Mouse (Mus musculus) spleen, adult 2 months (tissue): ENCODE results near the gene Cdh24. TPM values are rescaled to one million over a fixed set of nuclear protein-coding genes. Genes with fewer than 3 reads are reported as not detected.
"Not testable (repeated sequence)": the region's sequence is repeated elsewhere in the genome, so short reads cannot be mapped to it uniquely, and the experiment has no call there.

Experiments used
- DNase-seq, 2 experiments: peaks; one replicate each; pipeline versions ENCODE4 v3.0.0 to v3.0.0-alpha.2; 2012 to 2021; ENCODE audit warnings: low spot score in 2 of 2, low read depth in 1 of 2
- H3K27ac ChIP-seq: fragments of 200-500 bp; 2 replicates; pipeline ENCODE4 v1.5.1; 2012; ENCODE audit warnings: low read length, inconsistent platforms; ENCODE audit not compliant: insufficient read depth
- H3K27me3 ChIP-seq: fragments of 200-500 bp; 2 replicates; pipeline ENCODE4 v1.6.1; 2012; ENCODE audit warnings: mild to moderate bottlenecking, moderate library complexity, low read length, inconsistent platforms; ENCODE audit not compliant: control insufficient read depth, insufficient read depth
- H3K36me3 ChIP-seq: fragments of 200-500 bp; 2 replicates; pipeline ENCODE4 v1.6.1; 2012; ENCODE audit warnings: mild to moderate bottlenecking, low read length, inconsistent platforms; ENCODE audit not compliant: control insufficient read depth, insufficient read depth
- H3K4me1 ChIP-seq: fragments of 200-500 bp; 2 replicates; pipeline ENCODE4 v1.6.1; 2011; ENCODE audit warnings: inconsistent platforms; ENCODE audit not compliant: control insufficient read depth, insufficient read depth, insufficient read length
- H3K4me3 ChIP-seq: fragments of 200-500 bp; 2 replicates; pipeline ENCODE4 v1.5.1; 2011; ENCODE audit warnings: mild to moderate bottlenecking, inconsistent platforms; ENCODE audit not compliant: insufficient read depth, insufficient read length; ENCODE audit errors: extremely low read depth
- CTCF ChIP-seq: fragments of 200-500 bp; IDR thresholded peaks from 2 replicates; pipeline ENCODE4 v1.5.1; 2011; ENCODE audit warnings: mild to moderate bottlenecking, inconsistent platforms; ENCODE audit not compliant: insufficient read depth, insufficient read length, insufficient replicate concordance; ENCODE audit errors: extremely low read depth
- POLR2A ChIP-seq: fragments of 200-500 bp; IDR thresholded peaks from 2 replicates; pipeline ENCODE4 v1.6.1; 2011; ENCODE audit warnings: low read depth, low read length, inconsistent platforms
- WGBS: fragments of 180-500 bp; shearing (Covaris S2); methylation state at CpG from one replicate; pipeline ENCODE4 v1.1.7; 2018; 5-methylcytosine and 5-hydroxymethylcytosine counted together
- polyA plus RNA-seq: library from polyadenylated mRNA; depleted of rRNA; stranded (reverse); fragments of >200 nt; gene quantifications from 2 replicates; pipeline ENCODE4 v1.2.3, GENCODE M21; 2012

Gene Cdh24
- polyA plus RNA-seq, 1 experiment: 7.3 TPM

- no peaks in the 10 kb centered on the region for H3K4me1 ChIP-seq
- no peaks in the 10 kb centered on the region for H3K27me3 ChIP-seq
- no peak overlapping the region for H3K27ac ChIP-seq
- WGBS: 95% methylated on average over 10 of the region's 10 CpGs
- H3K36me3 ChIP-seq: no peaks in the 10 kb centered on the region
- DNase-seq: no peak
- TF ChIP-seq POLR2A (no peak), CTCF (no peak)
- H3K4me3 ChIP-seq: no peak overlapping the region
Measured at GRCm38 (mm10) chr14:54624976-54625375, 16.2 kb downstream of the Cdh24 start.

GRCm38 (mm10) chr14:54623334-54623733 lies 17.8 kb downstream of the Cdh24 start:
- Histone ChIP-seq H3K4me1 (no peaks in the 10 kb centered on the region), H3K36me3 (no peaks in the 10 kb centered on the region), H3K27ac (no peak overlapping the region), H3K27me3 (no peaks in the 10 kb centered on the region), H3K4me3 (no peak overlapping the region)
- no peak for DNase-seq
- no peak for TF ChIP-seq POLR2A
- TF ChIP-seq CTCF: no peak
- WGBS: 76% methylated on average over 6 of the region's 6 CpGs

DNA sequence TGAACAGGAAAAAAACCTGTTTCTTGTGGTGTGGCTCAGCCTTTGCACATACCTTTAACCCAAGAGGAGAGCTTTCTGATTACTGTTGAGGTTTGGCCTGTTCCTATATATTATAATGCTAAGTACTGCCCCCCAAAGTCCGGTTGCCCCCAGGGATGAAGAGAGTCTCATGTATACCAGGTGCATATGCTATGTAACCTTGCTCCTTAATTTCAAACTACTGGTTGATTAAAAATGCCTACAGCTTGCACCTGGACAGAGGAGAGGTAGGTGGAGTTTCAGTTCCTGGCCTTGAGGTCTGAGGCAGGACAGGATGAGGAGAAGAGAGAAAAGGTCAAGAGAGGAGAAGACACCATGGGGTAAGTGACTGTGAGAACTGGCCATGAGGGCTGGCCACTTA lies 20.0 kb downstream of the Cdh24 start, which contains the start of gene Psmb11:
Psmb11 (plus strand) TSS at position 301 of the 400 bp plus-strand sequence.
- Histone ChIP-seq H3K4me1 (no peaks in the 10 kb centered on the region), H3K4me3 (no peak within 1 kb of the TSS), H3K27me3 (no peaks in the 10 kb centered on the region), H3K27ac (no peak within 1 kb of the TSS), H3K36me3 (no peaks in the 10 kb centered on the region)
- 89% methylated on average over 1 of the region's 1 CpGs for WGBS
- TF ChIP-seq POLR2A: no peak
- TF ChIP-seq CTCF: no peak
- DNase-seq: no peak

DNA sequence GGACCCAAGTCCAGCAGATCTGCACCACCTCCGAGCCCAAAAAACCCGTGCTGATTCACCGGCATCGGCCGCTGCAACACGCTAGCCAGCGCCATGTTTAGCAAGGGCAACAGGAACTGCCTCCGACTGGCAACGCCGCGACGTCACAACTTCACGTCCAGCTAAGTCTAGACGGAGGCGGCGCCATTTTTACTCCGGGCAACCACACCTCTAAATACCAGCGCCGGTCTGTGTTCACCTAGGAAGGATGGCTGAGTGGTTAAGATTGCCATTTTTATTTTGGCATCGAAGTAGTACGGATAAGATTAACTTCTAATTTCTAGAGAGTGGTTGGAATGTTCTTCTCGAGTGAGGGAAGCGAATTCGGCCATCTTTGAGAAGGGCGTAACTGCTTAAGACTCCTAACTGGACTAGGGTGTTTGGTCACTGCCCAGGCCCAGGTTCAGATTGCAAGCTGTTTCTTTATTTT lies 23.2 kb downstream of the Cdh24 start, which contains the start of gene Psmb5:
Psmb5 (minus strand) TSS at position 126 of the 469 bp plus-strand sequence.
- H3K4me1 ChIP-seq: no peaks in the 10 kb centered on the region
- peaks cover 4% of the 10 kb centered on the region; the same call in 1 of the 2 replicates for H3K36me3 ChIP-seq
- peak within 1 kb of the TSS; percentile 89 for H3K4me3 ChIP-seq
- no peak for TF ChIP-seq CTCF
- peak; percentile 27; the same call in 1 of the 2 replicates for TF ChIP-seq POLR2A
- H3K27me3 ChIP-seq: no peaks in the 10 kb centered on the region
- peak; percentile 81 for DNase-seq
- 2% methylated on average over 25 of the region's 25 CpGs for WGBS
- H3K27ac ChIP-seq: peak within 1 kb of the TSS; percentile 37

GRCm38 (mm10) chr14:54617152-54617896 lies 23.8 kb downstream of the Cdh24 start:
- peaks cover 8% of the 10 kb centered on the region for H3K36me3 ChIP-seq
- TF ChIP-seq CTCF: no peak
- TF ChIP-seq POLR2A: no peak; the same call in 1 of the 2 replicates
- H3K27me3 ChIP-seq: no peaks in the 10 kb centered on the region
- peak overlapping the region; percentile 89 for H3K4me3 ChIP-seq
- peak overlapping the region; percentile 37 for H3K27ac ChIP-seq
- no peaks in the 10 kb centered on the region for H3K4me1 ChIP-seq
- no peak for DNase-seq
- 2% methylated on average over 38 of the region's 38 CpGs for WGBS

DNA sequence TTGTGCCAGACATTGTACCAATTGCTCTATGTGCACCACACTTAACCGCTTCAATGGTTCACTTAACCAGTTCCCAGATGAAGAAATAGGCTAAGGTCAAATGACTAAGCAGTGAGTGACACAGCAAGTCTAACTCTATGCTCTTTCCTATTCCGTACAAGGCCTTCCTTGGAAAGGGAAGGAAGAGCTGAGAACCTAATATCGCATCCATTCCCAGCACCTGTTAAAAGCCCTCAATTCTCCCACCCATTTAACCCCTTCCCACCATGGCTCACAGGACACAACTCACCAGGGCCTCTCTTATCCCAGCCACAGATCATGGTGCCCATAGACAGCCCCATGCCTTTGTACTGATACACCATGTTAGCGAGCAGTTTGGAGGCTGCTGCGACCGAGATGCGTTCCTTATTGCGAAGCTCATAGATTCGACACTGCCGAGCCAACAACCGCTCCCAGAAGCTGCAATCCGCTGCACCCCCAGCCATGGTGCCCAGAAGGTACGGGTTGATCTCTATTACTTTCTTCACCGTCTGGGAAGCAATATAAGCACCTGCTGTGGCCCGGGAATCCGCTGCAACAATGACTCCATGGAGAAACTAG lies 24.8 kb downstream of the Cdh24 start:
- no peak overlapping the region for H3K27ac ChIP-seq
- DNase-seq: no peak
- WGBS: 93% methylated on average over 16 of the region's 16 CpGs
- TF ChIP-seq CTCF: no peak
- TF ChIP-seq POLR2A: no peak
- H3K4me3 ChIP-seq: no peak overlapping the region
- H3K4me1 ChIP-seq: no peaks in the 10 kb centered on the region
- peaks cover 10% of the 10 kb centered on the region for H3K36me3 ChIP-seq
- no peaks in the 10 kb centered on the region for H3K27me3 ChIP-seq

DNA sequence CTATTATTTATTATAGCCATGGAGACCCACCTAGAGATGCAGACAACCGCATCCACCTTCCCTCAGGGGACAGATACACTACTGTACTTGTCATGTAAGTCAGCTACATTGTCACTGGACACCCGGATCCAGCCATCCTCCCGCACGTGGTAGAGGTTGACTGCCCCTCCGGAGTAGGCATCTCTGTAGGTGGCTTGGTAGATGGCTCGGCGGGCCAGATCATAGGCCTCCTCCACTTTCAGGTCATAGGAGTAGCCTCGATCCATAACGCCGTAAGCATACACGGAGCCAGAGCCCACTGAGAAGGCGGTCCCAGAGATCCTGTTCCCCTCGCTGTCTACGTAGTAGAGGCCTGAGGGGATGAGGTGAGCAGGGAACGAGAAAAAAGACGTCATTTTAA lies 27.0 kb downstream of the Cdh24 start:
- H3K4me1 ChIP-seq, DNase-seq, H3K27ac ChIP-seq, H3K27me3 ChIP-seq, H3K4me3 ChIP-seq: not testable (repeated sequence)
- H3K36me3 ChIP-seq: peaks cover 10% of the 10 kb centered on the region
- 97% methylated on average over 16 of the region's 16 CpGs for WGBS
